Mouse (Mus musculus): Measurements from ENCODE around the gene Atp5mpl. TPM values are rescaled to one million over a fixed set of nuclear protein-coding genes. Genes with fewer than 3 reads are reported as not detected.
"Not testable (repeated sequence)": the region's sequence is repeated elsewhere in the genome, so short reads cannot be mapped to it uniquely, and the experiment has no call there.

Atp5mpl gene
- total RNA-seq, 2 experiments from 2014 or later, result 816 to 919 TPM

- intact Hi-C loops (cut with DNase I; ENCODE audit: low total_unique reads), result no loop called here
- DNase-seq, result peak; percentile 65
These were observed 8.5 kb downstream of the Atp5mpl start for GRCm38 (mm10) chr12:111958101-111958865.

- DNase-seq, result no peak
- intact Hi-C loops (cut with DNase I; ENCODE audit: low total_unique reads), result no loop called here
These were observed 10.6 kb downstream of the Atp5mpl start for GRCm38 (mm10) chr12:111956173-111956572.

GRCm38 (mm10) chr12:111951701-111952100 lies 15.1 kb downstream of the Atp5mpl start:
- intact Hi-C loops (cut with DNase I; ENCODE audit: low total_unique reads), result no loop called here
- DNase-seq, result no peak

- intact Hi-C loops (cut with DNase I; ENCODE audit: low total_unique reads), result no loop called here
These were observed 16.3 kb downstream of the Atp5mpl start for GRCm38 (mm10) chr12:111950486-111950885.

GRCm38 (mm10) chr12:111946716-111947115 lies 20.1 kb downstream of the Atp5mpl start:
- DNase-seq, result peak; percentile 55
- intact Hi-C loops (cut with DNase I; ENCODE audit: low total_unique reads), result loop anchor here (5.0 to 10.0 kb wide), 2 partner anchors 69 to 202 kb away; no protein-coding TSS in a partner anchor

More at GRCm38 (mm10) chr12:111950486-111950885, 16.3 kb downstream of the Atp5mpl start:
- DNase-seq, result no peak

- intact Hi-C loops (cut with DNase I; ENCODE audit: low total_unique reads), result loop anchor here (5.0 to 10.0 kb wide), 2 partner anchors 69 to 201 kb away; no protein-coding TSS in a partner anchor
These were observed 20.8 kb downstream of the Atp5mpl start for GRCm38 (mm10) chr12:111945765-111946655.

GRCm38 (mm10) chr12:111945115-111945514 lies 21.7 kb downstream of the Atp5mpl start:
- intact Hi-C loops (cut with DNase I; ENCODE audit: low total_unique reads), result loop anchor here (5.0 to 10.0 kb wide), 2 partner anchors 68 to 200 kb away; no protein-coding TSS in a partner anchor
- DNase-seq, result no peak

More at GRCm38 (mm10) chr12:111945765-111946655, 20.8 kb downstream of the Atp5mpl start:
- DNase-seq, result not testable (repeated sequence)

GRCm38 (mm10) chr12:111944065-111944987 lies 22.5 kb downstream of the Atp5mpl start:
- DNase-seq, result not testable (repeated sequence)
- intact Hi-C loops (cut with DNase I; ENCODE audit: low total_unique reads), result loop anchor here (10.0 kb wide), 1 partner anchor 200 kb away; no protein-coding TSS in a partner anchor

GRCm38 (mm10) chr12:111943421-111944064 lies 23.2 kb downstream of the Atp5mpl start:
- no peak for DNase-seq
- intact Hi-C loops (cut with DNase I; ENCODE audit: low total_unique reads), result loop anchor here (10.0 kb wide), 1 partner anchor 199 kb away; no protein-coding TSS in a partner anchor

GRCm38 (mm10) chr12:111938623-111939177 lies 28.1 kb downstream of the Atp5mpl start:
- no peak for DNase-seq
- intact Hi-C loops (cut with DNase I; ENCODE audit: low total_unique reads), result no loop called here

GRCm38 (mm10) chr12:111936706-111937550 lies 29.8 kb downstream of the Atp5mpl start:
- intact Hi-C loops (cut with DNase I; ENCODE audit: low total_unique reads), result no loop called here
- DNase-seq, result peak; percentile 39

GRCm38 (mm10) chr12:111933971-111934370 lies 32.8 kb downstream of the Atp5mpl start:
- intact Hi-C loops (cut with DNase I; ENCODE audit: low total_unique reads), result no loop called here
- DNase-seq, result no peak

- intact Hi-C loops (cut with DNase I; ENCODE audit: low total_unique reads), result no loop called here
- peak; percentile 42 for DNase-seq
These were observed 33.6 kb downstream of the Atp5mpl start for GRCm38 (mm10) chr12:111933032-111933704.

GRCm38 (mm10) chr12:111932513-111932912 lies 34.3 kb downstream of the Atp5mpl start:
- DNase-seq, result no peak
- intact Hi-C loops (cut with DNase I; ENCODE audit: low total_unique reads), result no loop called here

- no peak for DNase-seq
- intact Hi-C loops (cut with DNase I; ENCODE audit: low total_unique reads), result no loop called here
These were observed 35.3 kb downstream of the Atp5mpl start for GRCm38 (mm10) chr12:111931411-111932025.

- DNase-seq, result no peak
- intact Hi-C loops (cut with DNase I; ENCODE audit: low total_unique reads), result no loop called here
These were observed 38.3 kb downstream of the Atp5mpl start for GRCm38 (mm10) chr12:111928411-111928966.

All from gastrocnemius, postnatal 14 days (tissue).